Mouse (Mus musculus) ES-Bruce4 (cell line): Measurements from ENCODE around the gene Gm128. TPM values are rescaled to one million over a fixed set of nuclear protein-coding genes. Genes with fewer than 3 reads are reported as not detected.

Source experiments
- H3K27ac ChIP-seq: 2 replicates; pipeline ENCODE4 v1.5.1; 2012; ENCODE audit warnings: low read length, inconsistent platforms; ENCODE audit not compliant: insufficient read depth
- H3K27me3 ChIP-seq: 2 replicates; pipeline ENCODE4 v1.6.1; 2012; ENCODE audit warnings: mild to moderate bottlenecking, low read length, inconsistent platforms; ENCODE audit not compliant: control insufficient read depth, poor library complexity, insufficient read depth, severe bottlenecking
- H3K36me3 ChIP-seq: 2 replicates; pipeline ENCODE4 v1.6.1; 2012; ENCODE audit warnings: inconsistent platforms, mild to moderate bottlenecking, low read length, moderate library complexity; ENCODE audit not compliant: control insufficient read depth, poor library complexity, insufficient read depth, severe bottlenecking
- H3K4me1 ChIP-seq: one replicate; pipeline ENCODE4 v1.8.1; 2011; ENCODE audit warnings: low read length; ENCODE audit not compliant: control insufficient read depth, insufficient read depth
- H3K4me3 ChIP-seq: 2 replicates; pipeline ENCODE4 v1.5.1; 2011; ENCODE audit warnings: low read depth, mild to moderate bottlenecking, low read length
- H3K9ac ChIP-seq: 2 replicates; pipeline ENCODE4 v1.6.1; 2012; ENCODE audit warnings: low read depth, mild to moderate bottlenecking, inconsistent platforms; ENCODE audit not compliant: poor library complexity, severe bottlenecking
- H3K9me3 ChIP-seq: replicated peaks from 2 replicates; pipeline ENCODE4 v1.6.1; 2012; ENCODE audit warnings: mild to moderate bottlenecking, low read length, inconsistent platforms; ENCODE audit not compliant: control insufficient read depth, poor library complexity, insufficient read depth, severe bottlenecking
- CTCF ChIP-seq: IDR thresholded peaks from one replicate; pipeline ENCODE4 v1.8.1; 2011; ENCODE audit warnings: low read depth, low read length
- EP300 ChIP-seq: IDR thresholded peaks from 2 replicates; pipeline ENCODE4 v1.6.1; 2011; ENCODE audit warnings: low read depth, low read length; ENCODE audit not compliant: insufficient read depth
- POLR2A ChIP-seq: IDR thresholded peaks from one replicate; pipeline ENCODE4 v1.8.1; 2011; ENCODE audit warnings: low read length; ENCODE audit not compliant: insufficient read depth
- polyA plus RNA-seq: library from polyadenylated mRNA; stranded (reverse); fragments of >200 nt; gene quantifications from 2 replicates; pipeline ENCODE4 v1.2.4, GENCODE M21; 2011; ENCODE audit warnings: low read depth; ENCODE audit not compliant: missing spikeins, insufficient read depth, insufficient read length

Gene Gm128
- polyA plus RNA-seq, 1 experiment = 1.2 TPM

DNA sequence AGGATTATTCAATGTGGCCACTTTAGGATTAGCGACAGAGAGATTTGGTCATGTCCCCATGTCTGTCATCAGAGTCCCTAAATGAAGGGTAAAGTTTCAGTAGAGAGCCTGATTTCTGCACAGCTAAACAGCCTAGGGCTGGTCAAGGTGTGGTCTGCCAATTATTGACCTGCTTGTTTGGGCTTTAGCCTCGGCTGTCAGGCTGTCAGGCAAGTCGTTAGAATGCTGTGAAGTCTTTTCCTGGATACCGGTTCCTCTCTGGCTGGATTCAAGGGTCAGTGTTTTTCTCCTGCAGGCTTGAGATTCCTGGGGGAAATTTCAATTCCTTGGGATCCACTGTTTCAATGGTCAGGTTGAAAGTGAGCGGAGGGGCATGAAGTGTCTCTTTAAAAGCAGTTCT, 44.6 kb upstream of the Gm128 start:
- TF ChIP-seq CTCF = no peak
- no peak for TF ChIP-seq POLR2A
- TF ChIP-seq EP300 = no peak
- Histone ChIP-seq H3K4me1 (peaks cover 3% of the 10 kb centered on the region), H3K9ac (peak overlapping the region; percentile 8; the same call in 1 of the 2 replicates), H3K36me3 (peaks cover 10% of the 10 kb centered on the region), H3K4me3 (peak overlapping the region; percentile 55), H3K9me3 (no peaks in the 10 kb centered on the region), H3K27ac (peak overlapping the region; percentile 61), H3K27me3 (no peaks in the 10 kb centered on the region)

DNA sequence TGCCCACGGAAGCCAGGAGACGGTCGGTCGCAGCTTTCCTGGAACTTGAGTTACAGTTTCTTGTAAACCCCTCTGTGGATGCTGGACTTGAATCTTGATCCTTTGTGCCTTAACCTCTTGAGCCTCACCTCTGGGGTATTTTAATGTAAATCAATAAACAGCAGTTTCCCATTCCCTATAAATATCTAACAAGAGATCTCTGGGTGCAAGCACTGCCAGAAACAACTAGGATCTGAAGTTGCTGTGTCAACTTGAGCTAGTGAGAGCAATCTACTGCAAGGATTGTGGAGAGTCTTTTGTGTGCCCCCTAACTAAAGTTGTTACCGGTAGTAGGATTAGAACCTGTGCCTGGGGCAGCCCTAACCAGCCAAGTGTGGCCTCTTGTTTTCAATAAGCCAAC, 44.0 kb upstream of the Gm128 start:
- Histone ChIP-seq H3K9ac (no peak overlapping the region; the same call in 1 of the 2 replicates), H3K4me3 (no peak overlapping the region), H3K36me3 (peaks cover 10% of the 10 kb centered on the region), H3K27me3 (no peaks in the 10 kb centered on the region), H3K9me3 (no peaks in the 10 kb centered on the region), H3K4me1 (no peaks in the 10 kb centered on the region), H3K27ac (no peak overlapping the region)
- no peak for TF ChIP-seq CTCF
- no peak for TF ChIP-seq EP300
- TF ChIP-seq POLR2A = no peak

DNA sequence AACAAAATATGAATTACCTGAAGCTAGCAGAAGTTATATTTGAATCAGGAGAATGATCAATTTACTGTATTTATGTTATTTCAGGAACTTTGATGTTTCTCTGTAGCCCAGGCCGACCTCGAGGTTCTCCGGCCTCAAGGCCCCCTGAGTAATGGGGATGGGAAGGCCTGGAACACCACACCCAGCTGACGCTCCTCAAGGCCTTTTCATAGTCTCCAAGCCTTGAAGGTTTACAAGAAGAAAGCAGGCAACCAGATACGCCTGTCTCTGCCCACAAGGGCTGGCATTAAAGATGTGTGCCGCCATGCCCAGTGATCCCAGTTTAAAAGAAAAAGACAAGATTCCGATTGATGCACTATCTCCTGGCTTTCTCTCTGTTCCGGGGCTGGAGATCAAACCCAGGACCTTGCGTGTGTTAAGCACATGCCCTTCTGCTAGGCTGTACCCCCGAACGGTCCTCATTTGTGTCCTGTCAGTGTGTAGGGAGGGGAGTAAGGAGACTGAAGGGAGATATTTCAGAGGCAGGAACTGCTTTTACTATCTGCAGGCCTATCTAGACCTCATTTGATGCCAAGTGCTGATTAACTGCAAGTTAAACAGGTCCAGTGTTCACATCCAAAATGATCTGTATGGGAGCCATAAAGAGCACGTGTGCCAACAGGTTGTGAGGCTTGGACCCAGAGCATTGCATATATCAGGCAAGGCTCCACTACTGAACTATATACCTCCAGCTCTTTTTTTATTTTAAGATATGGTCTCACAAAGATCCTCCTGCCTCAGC, 43.3 kb upstream of the Gm128 start:
- Histone ChIP-seq H3K27ac (no peak overlapping the region), H3K9ac (peak overlapping the region; percentile 65; the same call in 1 of the 2 replicates), H3K4me3 (no peak overlapping the region), H3K9me3 (no peaks in the 10 kb centered on the region), H3K36me3 (peaks cover 10% of the 10 kb centered on the region), H3K4me1 (no peaks in the 10 kb centered on the region), H3K27me3 (no peaks in the 10 kb centered on the region)
- TF ChIP-seq EP300 = no peak
- no peak for TF ChIP-seq CTCF
- TF ChIP-seq POLR2A = no peak

DNA sequence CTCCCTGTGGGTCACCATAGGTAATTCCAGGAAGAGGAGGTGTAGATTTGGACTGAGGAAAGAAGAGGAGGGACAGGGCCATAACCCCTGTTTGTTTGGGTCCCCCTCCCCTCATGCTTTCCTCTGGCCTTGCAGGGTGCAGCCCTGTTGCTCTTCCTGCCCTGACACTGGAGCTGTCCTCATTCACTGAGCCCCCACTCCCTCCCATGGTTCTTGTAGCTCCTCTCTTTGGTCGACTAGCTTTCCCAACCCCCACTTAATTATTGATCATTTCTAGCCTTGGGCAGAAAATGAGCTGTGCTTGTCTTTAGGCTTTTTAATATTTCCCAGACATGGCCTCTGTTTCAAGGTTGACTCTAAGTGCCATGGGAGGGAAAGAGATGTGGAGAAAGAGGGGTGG, 42.7 kb upstream of the Gm128 start:
- H3K9me3 ChIP-seq = no peaks in the 10 kb centered on the region
- peak overlapping the region; percentile 6; the same call in 1 of the 2 replicates for H3K4me3 ChIP-seq
- H3K27ac ChIP-seq = peak overlapping the region; percentile 95; the same call in 1 of the 2 replicates
- no peaks in the 10 kb centered on the region for H3K27me3 ChIP-seq
- H3K9ac ChIP-seq = peak overlapping the region; percentile 65; the same call in 1 of the 2 replicates
- H3K36me3 ChIP-seq = peaks cover 10% of the 10 kb centered on the region
- TF ChIP-seq POLR2A = no peak
- no peak for TF ChIP-seq EP300
- no peak for TF ChIP-seq CTCF
- H3K4me1 ChIP-seq = no peaks in the 10 kb centered on the region

DNA sequence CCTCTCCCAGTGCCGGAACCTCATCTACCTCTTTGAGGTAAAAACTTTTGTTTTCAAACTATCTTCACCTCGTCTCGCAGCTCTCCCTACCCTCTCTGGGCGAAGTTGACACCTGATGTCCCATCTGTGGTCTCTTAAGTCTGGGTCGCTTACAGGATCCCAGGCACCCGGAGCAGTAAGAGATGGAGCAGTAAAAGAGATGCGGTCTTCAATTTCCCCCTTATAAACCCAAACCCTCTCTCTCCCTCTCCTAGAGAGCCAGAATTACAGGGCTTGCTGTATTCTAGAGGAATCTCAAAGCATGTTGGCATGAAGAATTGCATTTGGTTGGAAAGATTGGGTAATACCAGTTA, 42.2 kb upstream of the Gm128 start:
- no peak for TF ChIP-seq CTCF
- no peak for TF ChIP-seq EP300
- no peak for TF ChIP-seq POLR2A
- Histone ChIP-seq H3K36me3 (peaks cover 8% of the 10 kb centered on the region), H3K9ac (peak overlapping the region; percentile 65), H3K27me3 (no peaks in the 10 kb centered on the region), H3K9me3 (no peaks in the 10 kb centered on the region), H3K4me3 (peak overlapping the region; percentile 70), H3K4me1 (no peaks in the 10 kb centered on the region), H3K27ac (peak overlapping the region; percentile 95)

DNA sequence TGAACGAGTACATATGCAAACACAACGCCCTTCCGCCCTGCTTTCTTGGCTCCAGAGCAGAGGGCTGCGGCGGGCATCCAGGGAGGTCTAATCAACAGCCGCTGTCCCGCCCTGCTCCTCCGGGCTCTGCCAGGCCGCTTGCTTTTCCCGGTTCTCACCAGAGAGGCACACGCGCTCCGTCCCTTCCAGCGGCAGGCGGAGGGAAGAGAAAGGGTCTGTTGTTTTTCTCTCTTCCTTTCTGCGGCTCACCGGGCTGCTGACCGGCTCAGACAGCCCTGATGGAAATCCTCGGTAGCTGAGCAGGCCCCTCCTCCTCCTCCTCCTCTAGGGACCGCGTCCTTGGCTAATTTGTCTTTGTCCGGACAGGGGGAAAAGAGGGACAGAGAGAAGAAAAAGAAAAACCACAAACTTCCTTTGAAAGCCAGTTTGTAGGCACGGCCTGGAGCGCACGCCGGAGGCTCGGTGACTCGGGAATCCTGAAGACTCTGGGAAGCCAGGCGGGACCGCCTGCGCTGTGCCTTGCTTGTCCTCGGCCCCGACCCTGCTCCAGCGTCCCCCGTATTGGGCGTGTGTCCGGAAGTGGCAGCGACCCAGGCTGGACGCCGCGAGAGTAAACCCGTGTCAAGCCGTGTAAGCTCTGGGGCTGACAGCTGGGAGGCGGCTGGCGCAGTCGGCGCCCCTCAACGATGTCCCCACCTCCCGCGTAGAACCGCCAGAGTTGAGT, 41.6 kb upstream of the Gm128 start:
- peak overlapping the region; percentile 65 for H3K9ac ChIP-seq
- peaks cover 2% of the 10 kb centered on the region; the same call in 1 of the 2 replicates for H3K36me3 ChIP-seq
- peak overlapping the region; percentile 95 for H3K27ac ChIP-seq
- H3K4me3 ChIP-seq = peak overlapping the region; percentile 70
- no peaks in the 10 kb centered on the region for H3K9me3 ChIP-seq
- TF ChIP-seq CTCF (no peak), EP300 (peak; percentile 45; the same call in 1 of the 2 replicates)
- no peaks in the 10 kb centered on the region for H3K4me1 ChIP-seq
- H3K27me3 ChIP-seq = no peaks in the 10 kb centered on the region
